Mouse (Mus musculus): Measurements from ENCODE around the gene Pak1. TPM values are rescaled to one million over a fixed set of nuclear protein-coding genes. Genes with fewer than 3 reads are reported as not detected.
"Not testable (repeated sequence)": the region's sequence is repeated elsewhere in the genome, so short reads cannot be mapped to it uniquely, and the experiment has no call there.

Pak1 gene
- polyA plus RNA-seq, 1 experiment from 2014 or later = 152 TPM

GRCm38 (mm10) chr7:97838574-97838973 lies 50.2 kb downstream of the Pak1 start:
- H3K27me3 ChIP-seq (ENCODE audit: control insufficient read depth, insufficient read depth, low read length) = no peaks in the 10 kb centered on the region
- no peak overlapping the region for H3K9ac ChIP-seq
- ATAC-seq (ENCODE audit: low FRiP score) (no peak), DNase-seq (ENCODE audit: low spot score) (no peak)
- H3K36me3 ChIP-seq (replicated peaks; ENCODE audit: control insufficient read depth, insufficient read depth) = no peaks in the 10 kb centered on the region
- no peak overlapping the region for H3K4me2 ChIP-seq (replicated peaks)
- no peak overlapping the region for H3K27ac ChIP-seq
- no peaks in the 10 kb centered on the region for H3K9me3 ChIP-seq (ENCODE audit: control insufficient read depth, low read length)
- H3K4me3 ChIP-seq (replicated peaks; ENCODE audit: low read length) = no peak overlapping the region
- H3K4me1 ChIP-seq (replicated peaks; ENCODE audit: control insufficient read depth, insufficient read depth, low read length) = peaks cover 2% of the 10 kb centered on the region; the same call in 1 of the 2 replicates

- WGBS = 82% methylated on average over 5 of the region's 5 CpGs
- no peak for ATAC-seq (ENCODE audit: low FRiP score)
- DNase-seq (ENCODE audit: low spot score) = no peak
- H3K4me1 ChIP-seq (replicated peaks; ENCODE audit: control insufficient read depth, insufficient read depth, low read length) = peaks cover 23% of the 10 kb centered on the region
- no peaks in the 10 kb centered on the region for H3K27me3 ChIP-seq (ENCODE audit: control insufficient read depth, insufficient read depth, low read length)
- H3K4me3 ChIP-seq (replicated peaks; ENCODE audit: low read length) = no peak overlapping the region
- no peak overlapping the region for H3K27ac ChIP-seq
- H3K36me3 ChIP-seq (replicated peaks; ENCODE audit: control insufficient read depth, insufficient read depth) = no peaks in the 10 kb centered on the region
- H3K9ac ChIP-seq = no peak overlapping the region
- no peaks in the 10 kb centered on the region for H3K9me3 ChIP-seq (ENCODE audit: control insufficient read depth, low read length)
- H3K4me2 ChIP-seq (replicated peaks) = no peak overlapping the region
These were observed 53.0 kb downstream of the Pak1 start for GRCm38 (mm10) chr7:97841311-97841710.

- H3K27me3 ChIP-seq (ENCODE audit: control insufficient read depth, insufficient read depth, low read length) = no peaks in the 10 kb centered on the region
- DNase-seq (ENCODE audit: low spot score) (no peak), ATAC-seq (ENCODE audit: low FRiP score) (peak; percentile 9; the same call in 1 of the 2 replicates)
- peak overlapping the region; percentile 91; the same call in 1 of the 2 replicates for H3K9ac ChIP-seq
- H3K9me3 ChIP-seq (ENCODE audit: control insufficient read depth, low read length) = no peaks in the 10 kb centered on the region
- no peaks in the 10 kb centered on the region for H3K36me3 ChIP-seq (replicated peaks; ENCODE audit: control insufficient read depth, insufficient read depth)
- H3K4me3 ChIP-seq (replicated peaks; ENCODE audit: low read length) = peak overlapping the region; percentile 54
- 42% methylated on average over 2 of the region's 2 CpGs for WGBS
- H3K4me1 ChIP-seq (replicated peaks; ENCODE audit: control insufficient read depth, insufficient read depth, low read length) = peaks cover 23% of the 10 kb centered on the region
- peak overlapping the region; percentile 94 for H3K27ac ChIP-seq
- H3K4me2 ChIP-seq (replicated peaks) = peak overlapping the region; percentile 59
These were observed 54.0 kb downstream of the Pak1 start for GRCm38 (mm10) chr7:97842332-97842731.

- peak; percentile 95 for ATAC-seq (ENCODE audit: low FRiP score)
- peak overlapping the region; percentile 94 for H3K27ac ChIP-seq
- peaks cover 23% of the 10 kb centered on the region for H3K4me1 ChIP-seq (replicated peaks; ENCODE audit: control insufficient read depth, insufficient read depth, low read length)
- H3K9ac ChIP-seq = peak overlapping the region; percentile 91
- DNase-seq (ENCODE audit: low spot score) = peak; percentile 81
- peak overlapping the region; percentile 54 for H3K4me3 ChIP-seq (replicated peaks; ENCODE audit: low read length)
- H3K27me3 ChIP-seq (ENCODE audit: control insufficient read depth, insufficient read depth, low read length) = no peaks in the 10 kb centered on the region
- H3K36me3 ChIP-seq (replicated peaks; ENCODE audit: control insufficient read depth, insufficient read depth) = no peaks in the 10 kb centered on the region
- 4% methylated on average over 22 of the region's 22 CpGs for WGBS
- no peaks in the 10 kb centered on the region for H3K9me3 ChIP-seq (ENCODE audit: control insufficient read depth, low read length)
- peak overlapping the region; percentile 59 for H3K4me2 ChIP-seq (replicated peaks)
These were observed 54.6 kb downstream of the Pak1 start for GRCm38 (mm10) chr7:97842806-97843570.

- ATAC-seq (ENCODE audit: low FRiP score) (no peak), DNase-seq (ENCODE audit: low spot score) (no peak)
- Histone ChIP-seq H3K27me3 (ENCODE audit: control insufficient read depth, insufficient read depth, low read length) (no peaks in the 10 kb centered on the region), H3K36me3 (replicated peaks; ENCODE audit: control insufficient read depth, insufficient read depth) (no peaks in the 10 kb centered on the region), H3K4me3 (replicated peaks; ENCODE audit: low read length) (peak overlapping the region; percentile 54), H3K4me1 (replicated peaks; ENCODE audit: control insufficient read depth, insufficient read depth, low read length) (peaks cover 23% of the 10 kb centered on the region), H3K9ac (peak overlapping the region; percentile 91), H3K9me3 (ENCODE audit: control insufficient read depth, low read length) (no peaks in the 10 kb centered on the region), H3K27ac (0 out of 2 replicates have a peak overlapping the region, but pooled peaks have one; percentile 94), H3K4me2 (replicated peaks) (peak overlapping the region; percentile 59)
- WGBS = 63% methylated on average over 3 of the region's 3 CpGs
These were observed 56.1 kb downstream of the Pak1 start for GRCm38 (mm10) chr7:97844419-97844818.

GRCm38 (mm10) chr7:97845546-97845945 lies 57.2 kb downstream of the Pak1 start:
- Histone ChIP-seq H3K9me3 (ENCODE audit: control insufficient read depth, low read length) (no peaks in the 10 kb centered on the region), H3K27me3 (ENCODE audit: control insufficient read depth, insufficient read depth, low read length) (no peaks in the 10 kb centered on the region), H3K4me1 (replicated peaks; ENCODE audit: control insufficient read depth, insufficient read depth, low read length) (peaks cover 23% of the 10 kb centered on the region), H3K27ac (no peak overlapping the region), H3K36me3 (replicated peaks; ENCODE audit: control insufficient read depth, insufficient read depth) (no peaks in the 10 kb centered on the region), H3K4me3 (replicated peaks; ENCODE audit: low read length) (no peak overlapping the region), H3K9ac (no peak overlapping the region), H3K4me2 (replicated peaks) (peak overlapping the region; percentile 59; the same call in 1 of the 2 replicates)
- ATAC-seq (ENCODE audit: low FRiP score) (no peak), DNase-seq (ENCODE audit: low spot score) (no peak)
- 85% methylated on average over 2 of the region's 2 CpGs for WGBS

GRCm38 (mm10) chr7:97846539-97846938 lies 58.2 kb downstream of the Pak1 start:
- no peak for ATAC-seq (ENCODE audit: low FRiP score)
- H3K36me3 ChIP-seq (replicated peaks; ENCODE audit: control insufficient read depth, insufficient read depth) = no peaks in the 10 kb centered on the region
- no peak overlapping the region for H3K4me3 ChIP-seq (replicated peaks; ENCODE audit: low read length)

GRCm38 (mm10) chr7:97849557-97849956 lies 61.2 kb downstream of the Pak1 start:
- not testable (repeated sequence) for H3K4me3 ChIP-seq (replicated peaks; ENCODE audit: low read length); H3K27me3 ChIP-seq (ENCODE audit: control insufficient read depth, insufficient read depth, low read length); DNase-seq (ENCODE audit: low spot score); H3K9ac ChIP-seq; ATAC-seq (ENCODE audit: low FRiP score); H3K36me3 ChIP-seq (replicated peaks; ENCODE audit: control insufficient read depth, insufficient read depth); H3K4me2 ChIP-seq (replicated peaks); H3K9me3 ChIP-seq (ENCODE audit: control insufficient read depth, low read length); H3K27ac ChIP-seq
- WGBS = 76% methylated on average over 3 of the region's 3 CpGs
- H3K4me1 ChIP-seq (replicated peaks; ENCODE audit: control insufficient read depth, insufficient read depth, low read length) = peaks cover 11% of the 10 kb centered on the region

More at GRCm38 (mm10) chr7:97846539-97846938, 58.2 kb downstream of the Pak1 start:
- no peaks in the 10 kb centered on the region for H3K27me3 ChIP-seq (ENCODE audit: control insufficient read depth, insufficient read depth, low read length)
- no peak overlapping the region for H3K27ac ChIP-seq
- no peak overlapping the region for H3K4me2 ChIP-seq (replicated peaks)
- no peaks in the 10 kb centered on the region for H3K9me3 ChIP-seq (ENCODE audit: control insufficient read depth, low read length)
- no peak for DNase-seq (ENCODE audit: low spot score)
- peaks cover 23% of the 10 kb centered on the region for H3K4me1 ChIP-seq (replicated peaks; ENCODE audit: control insufficient read depth, insufficient read depth, low read length)
- H3K9ac ChIP-seq = no peak overlapping the region

- Histone ChIP-seq H3K27me3 (ENCODE audit: control insufficient read depth, insufficient read depth, low read length) (no peaks in the 10 kb centered on the region), H3K4me1 (replicated peaks; ENCODE audit: control insufficient read depth, insufficient read depth, low read length) (peaks cover 4% of the 10 kb centered on the region), H3K27ac (no peak overlapping the region), H3K4me3 (replicated peaks; ENCODE audit: low read length) (no peak overlapping the region), H3K36me3 (replicated peaks; ENCODE audit: control insufficient read depth, insufficient read depth) (peaks cover 4% of the 10 kb centered on the region), H3K9me3 (ENCODE audit: control insufficient read depth, low read length) (no peaks in the 10 kb centered on the region), H3K4me2 (replicated peaks) (no peak overlapping the region), H3K9ac (no peak overlapping the region)
- no peak for DNase-seq (ENCODE audit: low spot score)
- no peak for ATAC-seq (ENCODE audit: low FRiP score)
- 79% methylated on average over 3 of the region's 3 CpGs for WGBS
These were observed 62.0 kb downstream of the Pak1 start for GRCm38 (mm10) chr7:97850331-97850730.

Measured in hindbrain, embryonic 14.5 days (tissue).